Mouse (Mus musculus) A20 (cell line): Measurements from ENCODE around the gene Ddx19b.

Experiments used
- DNase-seq: peaks from one replicate; pipeline ENCODE4 v3.0.0-alpha.2; 2011; ENCODE audit warnings: low read depth, low spot score

Gene Ddx19b

GRCm38 (mm10) chr8:110965594-110965993 lies 66.0 kb downstream of the Ddx19b start:
- DNase-seq: no peak

DNA sequence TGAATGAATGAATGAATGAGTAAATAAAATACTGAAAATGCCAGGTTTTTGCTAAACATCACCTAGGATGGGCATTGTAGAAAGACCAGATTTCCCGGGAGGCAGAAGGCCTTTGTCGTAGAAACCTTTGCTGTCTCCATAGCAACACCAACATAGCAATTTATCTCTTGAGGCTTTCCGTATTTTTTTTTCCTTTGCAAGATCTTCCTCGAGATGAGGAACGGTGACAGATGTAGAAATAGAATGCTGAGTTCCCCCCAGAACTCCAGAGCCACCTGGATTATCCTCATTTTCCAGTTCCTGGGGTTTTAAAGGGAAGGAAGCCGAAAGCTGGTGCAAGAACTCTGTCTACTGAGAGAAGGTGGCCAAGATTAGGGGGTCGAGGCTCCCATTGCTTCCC lies 66.9 kb downstream of the Ddx19b start:
- no peak for DNase-seq

GRCm38 (mm10) chr8:110963051-110963450 lies 68.5 kb downstream of the Ddx19b start:
- no peak for DNase-seq

DNA sequence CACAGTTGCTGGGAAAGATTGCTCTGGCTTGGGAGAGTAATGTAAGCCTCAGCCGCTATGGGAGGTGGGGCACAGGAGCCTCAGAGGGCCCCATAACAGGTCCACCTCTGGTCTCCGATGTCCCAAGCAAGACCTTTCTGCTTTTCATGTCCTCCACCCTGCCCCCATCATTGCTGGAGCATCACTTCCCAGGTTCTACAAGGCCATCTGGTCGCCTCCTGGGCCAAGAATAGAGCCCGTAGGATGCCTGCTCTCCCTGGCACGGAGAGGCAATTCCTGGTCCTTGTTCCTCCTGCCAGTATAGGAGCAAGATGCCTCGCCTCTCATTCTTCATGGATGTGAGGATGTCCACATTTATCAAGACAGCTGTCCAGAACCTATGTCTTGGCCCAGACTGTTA lies 71.6 kb downstream of the Ddx19b start:
- no peak for DNase-seq

DNA sequence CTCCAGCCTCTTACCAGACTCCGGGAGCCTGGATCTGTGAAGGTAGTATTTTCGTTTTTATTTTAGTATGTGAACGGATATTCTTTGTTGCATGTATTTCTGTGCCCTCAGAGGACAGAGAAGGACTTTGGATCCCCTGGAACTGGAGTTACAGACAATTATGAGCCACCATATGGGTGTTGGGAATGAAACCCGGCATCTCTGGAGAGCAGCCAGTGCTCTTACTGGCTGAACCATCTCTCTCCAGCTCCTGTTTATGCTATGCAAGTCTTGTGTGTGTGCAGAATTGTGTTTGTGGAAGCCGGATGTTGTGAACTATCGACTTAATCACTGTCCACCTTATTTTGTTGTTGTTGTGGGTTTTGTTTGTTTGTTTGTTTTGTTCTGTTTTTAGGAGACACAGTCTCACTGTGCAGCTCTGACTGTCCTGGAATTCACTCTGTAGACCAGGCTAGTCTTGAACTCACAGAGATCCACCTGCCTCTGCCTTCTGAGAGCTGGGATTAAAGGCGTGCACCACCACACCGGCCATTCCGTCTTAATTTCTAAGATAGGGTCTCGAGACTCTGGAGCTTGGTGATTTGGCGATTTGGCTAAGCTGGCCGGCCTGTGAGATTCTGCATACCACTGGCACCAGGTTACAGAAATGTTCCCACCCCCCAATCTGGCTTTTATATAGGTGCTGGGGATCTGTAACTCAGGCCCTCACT lies 72.3 kb downstream of the Ddx19b start:
- DNase-seq: no peak

DNA sequence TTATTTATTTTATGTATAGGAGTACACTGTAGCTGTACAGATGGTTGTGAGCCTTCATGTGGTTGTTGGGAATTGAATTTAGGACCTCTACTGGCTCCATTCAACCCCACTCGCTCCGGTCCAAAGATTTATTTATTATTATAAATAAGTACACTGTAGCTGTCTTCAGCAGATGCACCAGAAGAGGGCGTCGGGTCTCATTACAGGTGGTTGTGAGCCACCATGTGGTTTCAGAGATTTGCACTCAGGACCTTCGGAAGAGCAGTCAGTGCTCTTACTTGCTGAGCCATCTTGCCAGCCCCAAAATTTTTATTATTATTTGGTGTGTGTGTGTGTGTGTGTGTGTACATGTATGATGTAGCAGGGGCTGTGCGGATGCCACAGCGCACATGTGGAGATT lies 73.0 kb downstream of the Ddx19b start:
- peak; percentile 49 for DNase-seq

GRCm38 (mm10) chr8:110958135-110958534 lies 73.4 kb downstream of the Ddx19b start:
- no peak for DNase-seq

- no peak for DNase-seq
Measured at GRCm38 (mm10) chr8:110957471-110957870, 74.1 kb downstream of the Ddx19b start.

DNA sequence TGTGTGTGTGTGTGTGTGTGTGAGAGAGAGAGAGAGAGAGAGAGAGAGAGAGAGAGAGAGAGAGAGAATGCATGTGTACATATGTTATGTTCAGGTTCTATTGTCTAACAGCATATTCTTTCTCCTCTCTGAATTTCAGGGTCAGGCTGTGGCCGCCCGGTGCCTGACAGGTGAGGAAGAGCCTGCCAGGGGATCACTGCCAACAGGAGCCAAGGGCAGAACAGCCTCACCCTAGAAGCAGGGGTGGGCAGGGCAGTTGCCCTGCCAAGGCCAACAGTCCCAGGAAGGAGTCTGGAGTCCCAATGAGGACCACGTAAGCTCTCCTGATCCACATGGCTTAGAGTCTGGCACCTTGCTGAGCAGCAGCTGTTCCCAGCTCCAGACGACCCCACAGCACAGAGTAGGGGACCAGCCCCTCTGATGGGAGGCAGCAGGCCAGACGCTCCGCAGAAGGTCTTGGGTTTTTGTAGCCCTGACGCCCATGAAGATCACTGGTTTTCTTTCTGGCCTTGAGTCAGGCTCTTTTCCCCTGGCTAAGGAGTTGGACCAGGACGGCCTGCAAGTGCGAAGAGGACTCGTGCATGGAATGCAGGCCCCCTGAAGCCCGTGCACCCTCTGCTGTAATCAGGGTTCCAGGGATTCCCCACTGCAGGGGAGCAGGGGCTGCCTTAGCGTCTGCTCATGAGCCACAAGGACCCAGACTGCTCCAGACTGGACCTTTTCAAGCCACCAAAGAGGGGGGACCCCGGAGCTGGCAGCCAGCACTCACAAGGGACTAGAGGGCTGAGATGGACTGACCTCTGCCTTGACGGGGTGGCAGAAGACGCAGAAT lies 74.7 kb downstream of the Ddx19b start:
- DNase-seq: no peak

GRCm38 (mm10) chr8:110954776-110955175 lies 76.8 kb downstream of the Ddx19b start:
- peak; percentile 91 for DNase-seq
